Mouse (Mus musculus) kidney, adult 11 months (tissue): Measurements from ENCODE around the gene Slc35a5.
A peak's percentile ranks its signal among the peaks of the same experiment; 100 is the strongest.

Experiments
- DNase-seq: peaks from one replicate; pipeline ENCODE4 v3.0.0; 2022

Slc35a5 gene

GRCm38 (mm10) chr16:45158522-45159388, at the start of gene Slc35a5, which contains the start of gene Atg3:
Gene Slc35a5 (minus strand): TSS chr16:45158706.
Gene Atg3 (plus strand): TSS chr16:45158785.
- DNase-seq, result peak; percentile 97

GRCm38 (mm10) chr16:45204859-45205670, 46.6 kb upstream of the Slc35a5 start:
- DNase-seq, result peak; percentile 6

GRCm38 (mm10) chr16:45204438-45204837, 45.9 kb upstream of the Slc35a5 start:
- no peak for DNase-seq

- no peak for DNase-seq
Observed at GRCm38 (mm10) chr16:45201395-45201794, 42.9 kb upstream of the Slc35a5 start.

GRCm38 (mm10) chr16:45196816-45197215, 38.3 kb upstream of the Slc35a5 start:
- peak; percentile 19 for DNase-seq

GRCm38 (mm10) chr16:45192613-45193012, 34.1 kb upstream of the Slc35a5 start:
- peak; percentile 37 for DNase-seq

- DNase-seq, result no peak
Observed at GRCm38 (mm10) chr16:45181824-45182223, 23.3 kb upstream of the Slc35a5 start.

- DNase-seq, result no peak
Observed at GRCm38 (mm10) chr16:45178552-45178951, 20.0 kb upstream of the Slc35a5 start.

- no peak for DNase-seq
Observed at GRCm38 (mm10) chr16:45159389-45159716, 847 bp upstream of the Slc35a5 start.

- peak; percentile 81 for DNase-seq
Observed at GRCm38 (mm10) chr16:45158136-45158521, 377 bp downstream of the Slc35a5 start.

- peak; percentile 38 for DNase-seq
Observed at GRCm38 (mm10) chr16:45154741-45155250, 3.7 kb downstream of the Slc35a5 start.

- no peak for DNase-seq
Observed at GRCm38 (mm10) chr16:45148488-45149082, 9.9 kb downstream of the Slc35a5 start.

- DNase-seq, result no peak
Observed at GRCm38 (mm10) chr16:45145119-45145518, 13.4 kb downstream of the Slc35a5 start.

- DNase-seq, result no peak
Observed at GRCm38 (mm10) chr16:45142565-45142964, 15.9 kb downstream of the Slc35a5 start.

- no peak for DNase-seq
Observed at GRCm38 (mm10) chr16:45141711-45142110, 16.8 kb downstream of the Slc35a5 start.

- DNase-seq, result no peak
Observed at GRCm38 (mm10) chr16:45127936-45128710, 30.4 kb downstream of the Slc35a5 start.

GRCm38 (mm10) chr16:45124230-45125203, 34.0 kb downstream of the Slc35a5 start:
- no peak for DNase-seq

GRCm38 (mm10) chr16:45122571-45122970, 35.9 kb downstream of the Slc35a5 start:
- no peak for DNase-seq

GRCm38 (mm10) chr16:45120844-45121425, 37.6 kb downstream of the Slc35a5 start:
- DNase-seq, result peak; percentile 35

- no peak for DNase-seq
Observed at GRCm38 (mm10) chr16:45118760-45119159, 39.7 kb downstream of the Slc35a5 start.

- no peak for DNase-seq
Observed at GRCm38 (mm10) chr16:45117200-45117599, 41.3 kb downstream of the Slc35a5 start.
